Mouse (Mus musculus) Muller cell, postnatal 12 days (primary cell): ENCODE measurements around the gene Olfr1500.
"Not testable (repeated sequence)": the region's sequence is repeated elsewhere in the genome, so short reads cannot be mapped to it uniquely, and the experiment has no call there.

Experiments
- DNase-seq: peaks from one replicate; pipeline ENCODE4 v3.0.0-alpha.2; 2015; ENCODE audit errors: inconsistent ontology term

Olfr1500 gene

DNA sequence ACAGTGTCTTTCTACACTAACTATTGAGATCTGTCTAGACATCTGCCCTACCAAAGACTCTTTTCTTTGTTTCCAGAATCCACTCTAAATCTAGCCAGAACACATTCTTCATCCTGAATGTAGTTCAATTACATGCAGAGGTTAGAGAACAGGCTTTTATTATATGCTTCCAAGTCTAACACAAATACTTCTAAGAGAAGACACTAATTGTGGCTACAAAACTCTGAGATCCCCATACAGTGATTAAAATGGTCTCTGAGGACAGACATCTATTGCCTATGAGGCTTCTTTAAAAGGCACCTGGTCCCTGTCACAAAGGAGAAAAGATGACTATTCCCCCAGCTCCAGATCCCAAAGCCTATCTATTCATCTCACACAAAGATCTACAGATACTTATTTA is at the start of gene Olfr1500:
TSS of gene Olfr1500 (minus strand) at position 101 of the 400 bp plus-strand sequence.
- no peak for DNase-seq

DNA sequence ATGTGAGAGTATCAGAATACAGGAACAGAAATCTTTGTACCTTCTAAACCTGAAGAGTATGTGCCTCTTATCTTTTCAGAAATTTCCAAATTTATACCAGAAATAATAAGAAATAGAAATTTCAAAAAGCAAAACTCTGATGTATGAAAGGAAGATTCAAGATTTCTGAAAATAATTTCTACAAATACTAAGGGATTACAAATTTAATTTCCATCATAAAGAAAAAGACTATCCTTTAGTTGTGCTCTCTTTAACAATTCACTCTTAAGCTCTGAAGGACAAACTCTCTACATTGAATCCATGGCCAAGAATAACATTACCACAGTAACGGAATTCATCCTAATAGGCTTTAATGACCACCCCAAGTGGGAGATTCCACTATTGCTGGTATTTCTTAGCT is 31.2 kb upstream of the Olfr1500 start, which contains the start of gene Olfr1502:
TSS of gene Olfr1502 (plus strand) at position 301 of the 400 bp plus-strand sequence.
- DNase-seq, result no peak

DNA sequence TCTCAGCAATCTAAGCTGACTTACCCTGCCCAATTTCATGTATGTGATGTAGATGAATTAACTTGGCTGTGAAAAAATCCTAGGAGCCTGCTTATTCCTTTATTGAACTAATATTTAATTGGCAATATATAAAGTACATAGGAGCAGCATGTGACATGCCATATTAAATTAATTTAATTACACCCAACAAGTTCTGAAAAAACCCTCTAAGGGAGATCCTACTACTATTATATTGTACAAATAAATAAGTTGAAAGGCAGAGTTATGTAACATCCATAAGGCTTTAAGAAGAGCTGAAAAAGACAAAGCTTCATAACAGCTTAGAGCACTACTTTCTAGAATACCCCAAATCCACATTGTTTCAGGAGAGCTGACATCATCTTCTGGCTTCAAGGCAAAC is 20.3 kb upstream of the Olfr1500 start, which contains the start of gene Olfr1501:
TSS of gene Olfr1501 (minus strand) at position 101 of the 400 bp plus-strand sequence.
- DNase-seq, result not testable (repeated sequence)

DNA sequence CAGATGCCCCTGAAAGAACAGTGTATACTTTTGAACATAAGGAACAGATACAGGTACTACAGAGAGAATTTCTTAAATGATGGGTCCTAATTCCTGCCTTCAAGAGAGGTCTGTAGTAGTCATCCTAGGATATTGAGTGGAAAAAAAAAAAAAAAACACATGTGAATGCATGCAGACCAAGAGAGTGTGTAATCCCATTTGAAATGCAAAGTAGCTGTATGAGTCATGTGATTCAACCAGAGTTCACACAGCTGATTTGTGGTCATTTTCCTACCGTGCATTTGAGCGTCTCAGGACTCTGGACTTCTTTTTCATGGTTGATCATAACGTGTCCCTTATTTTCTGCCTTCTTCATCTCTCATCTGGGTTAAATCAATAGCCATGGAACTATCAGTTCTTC is 1.8 kb downstream of the Olfr1500 start:
- DNase-seq, result no peak

DNA sequence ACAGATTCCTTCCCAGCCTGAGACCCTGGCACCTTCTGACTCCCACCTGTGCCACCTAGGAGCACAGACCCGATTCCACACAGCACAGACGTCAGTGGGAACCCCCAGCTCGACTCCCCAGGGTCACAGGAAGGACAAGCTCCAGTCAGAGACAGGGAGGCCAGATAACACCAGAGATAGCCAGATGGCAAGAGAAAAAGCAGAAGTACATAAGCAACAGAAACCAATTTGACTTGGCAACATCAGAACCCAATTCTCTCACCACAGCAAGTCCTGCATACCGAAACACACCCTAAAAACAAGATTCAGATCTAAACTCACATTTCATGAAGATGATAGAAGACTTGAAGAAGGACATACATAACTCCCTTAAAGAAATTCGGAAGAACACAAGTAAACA is 9.4 kb downstream of the Olfr1500 start:
- DNase-seq, result no peak

DNA sequence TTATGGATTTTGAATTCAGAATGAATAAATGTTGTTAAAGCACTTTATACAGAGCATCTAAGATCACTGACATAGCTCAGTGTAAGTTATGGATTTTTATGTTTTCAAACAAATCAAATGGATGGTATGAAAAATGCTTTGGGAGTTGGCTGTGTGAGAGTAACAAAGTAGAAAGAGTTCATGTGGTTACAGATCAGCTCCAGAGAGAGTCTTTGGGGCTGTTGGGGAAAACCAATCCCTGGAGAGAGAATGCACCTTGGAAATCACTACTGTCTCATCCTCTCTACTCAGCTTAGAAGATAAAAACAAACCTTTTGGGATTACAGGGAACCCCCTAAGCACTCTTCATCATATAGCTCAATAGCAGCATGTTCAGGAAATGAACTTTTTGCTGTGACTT is 10.9 kb downstream of the Olfr1500 start, which contains the start of gene Olfr1499:
TSS of gene Olfr1499 (minus strand) at position 101 of the 400 bp plus-strand sequence.
- DNase-seq, result no peak

DNA sequence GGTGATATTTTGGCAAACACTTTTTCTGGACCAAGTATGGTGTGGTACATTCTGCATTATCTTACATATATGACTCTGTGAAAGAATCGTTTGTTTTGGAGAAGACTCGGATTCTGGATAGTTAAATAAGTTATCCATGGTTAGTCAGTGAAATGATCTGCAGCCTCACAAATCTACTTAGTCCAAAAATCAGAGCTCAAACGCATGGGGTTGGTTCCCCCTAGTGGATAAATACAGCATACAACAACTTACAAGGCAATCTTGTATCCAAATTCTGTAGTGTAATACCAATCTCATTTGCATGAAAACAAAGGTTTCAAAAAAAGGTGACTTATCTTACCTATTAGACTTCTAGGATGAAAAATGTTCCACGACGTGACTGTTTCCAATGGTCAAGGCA is 11.5 kb downstream of the Olfr1500 start:
- DNase-seq, result peak; percentile 24

DNA sequence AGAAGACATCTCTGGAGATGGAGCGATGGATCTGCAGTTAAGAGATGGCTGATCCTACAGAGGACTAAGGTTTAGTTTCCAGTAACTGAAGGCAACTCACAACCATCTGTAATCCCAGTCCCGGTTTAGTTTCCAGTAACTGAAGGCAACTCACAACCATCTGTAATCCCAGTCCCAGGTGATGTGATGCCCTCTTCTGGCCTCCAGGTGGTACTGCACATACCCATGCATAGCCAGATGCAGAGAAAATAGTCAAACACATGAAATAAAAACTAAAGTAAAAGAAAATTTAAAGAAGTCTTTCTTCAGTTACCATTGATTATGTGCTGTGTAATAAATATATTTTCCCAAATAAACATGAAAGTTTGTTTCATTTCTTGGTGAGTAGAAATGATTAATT is 17.5 kb downstream of the Olfr1500 start:
- DNase-seq, result no peak

DNA sequence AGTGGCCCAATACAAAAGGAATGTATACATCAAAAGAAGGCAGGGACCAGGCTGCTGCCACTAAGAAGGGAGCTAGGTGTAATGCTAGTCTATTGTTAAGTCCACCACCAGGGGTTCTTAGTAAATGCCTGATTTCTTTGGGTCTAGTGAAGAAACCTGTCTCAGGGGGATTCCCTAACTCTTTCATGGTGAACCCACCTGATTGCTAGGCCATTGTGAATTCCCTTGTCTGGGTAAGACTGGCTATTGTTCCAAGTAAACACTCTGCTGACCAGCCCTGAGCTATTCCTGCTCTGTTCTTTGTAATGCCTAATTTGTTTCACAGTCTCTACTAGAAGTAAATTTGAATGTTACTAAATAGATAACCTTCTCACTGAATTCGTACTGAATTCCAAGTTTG is 24.8 kb downstream of the Olfr1500 start:
- DNase-seq, result not testable (repeated sequence)

DNA sequence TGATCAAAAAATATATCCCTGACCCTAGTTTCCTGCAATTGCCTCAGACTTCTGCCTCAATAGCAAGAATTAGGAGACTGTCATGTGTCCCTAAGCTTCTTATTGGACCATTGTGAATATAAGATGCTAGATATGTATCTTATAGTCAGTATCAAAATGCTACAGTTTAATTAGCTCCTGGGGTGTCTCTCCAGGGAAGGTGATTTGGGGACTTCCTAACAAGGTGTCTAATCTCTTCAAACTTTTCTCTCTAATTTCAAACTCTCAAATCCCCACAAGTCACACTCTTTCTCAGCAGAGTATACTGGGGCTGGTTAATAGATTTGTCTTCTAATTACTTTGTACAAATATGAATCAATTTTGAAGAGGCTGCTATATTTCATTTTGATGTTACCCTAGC is 32.2 kb downstream of the Olfr1500 start, which contains the start of gene Olfr1497:
TSS of gene Olfr1497 (minus strand) at position 101 of the 400 bp plus-strand sequence.
- no peak for DNase-seq

DNA sequence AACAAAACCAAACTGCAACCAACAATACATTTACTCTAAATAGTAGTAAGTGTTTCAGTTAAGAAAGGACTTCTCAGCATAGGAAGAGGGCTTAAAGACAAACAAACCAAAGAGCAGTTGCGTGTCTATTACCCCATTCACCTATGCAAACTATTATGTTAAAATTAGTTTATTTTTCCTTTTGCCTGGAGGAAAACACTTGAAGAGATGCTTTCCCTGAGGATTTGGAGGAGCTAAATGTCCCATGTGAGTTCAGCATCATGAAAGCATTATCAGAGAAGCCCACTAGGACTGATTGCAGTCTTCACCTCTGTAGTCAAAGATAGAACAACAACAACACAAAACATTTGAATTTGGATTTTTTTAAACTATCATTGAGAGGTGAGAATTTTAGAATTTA is 52.7 kb downstream of the Olfr1500 start, which contains the start of gene Olfr1496:
TSS of gene Olfr1496 (plus strand) at position 301 of the 400 bp plus-strand sequence.
- no peak for DNase-seq
